11 mouse cellular contexts compared by ENCODE assay signal in genomic region chr11:59346166-59346910, GRCm38 (mm10). TPM values are rescaled to one million over a fixed set of nuclear protein-coding genes. Genes with fewer than 3 reads are reported as not detected.
DNase-seq lines count a peak whose midpoint lies in the region; ATAC-seq and TF ChIP-seq lines count a peak whose summit lies in the region.
"Had no signal": no experiment of that assay in that cellular context is flagged by ENCODE, and none has a peak within 500 bp of the region (broad histone marks: within the 10 kb centered on the region; RNA-seq: fewer than 3 reads in every experiment).

No protein-coding gene starts in this region.

- intact Hi-C loops in heart, postnatal 10 days (cut with DNase I): no loop called here

- peak; percentile 7 for DNase-seq in kidney, adult 11 months
- DNase-seq in kidney, postnatal 14 days: no peak
- DNase-seq in fibroblast of lung, adult 2 months (ENCODE audit: low read depth): peak; percentile 73
- DNase-seq in heart, postnatal 10 days: peak; percentile 83 to 85
- DNase-seq in ovary, postnatal 36 days (ENCODE audit: low spot score): peak; percentile 42
- DNase-seq in thymus, adult 2 months: no peak
- no peak for DNase-seq in midbrain, embryonic 10.5 days (ENCODE audit: low spot score)
- DNase-seq: kidney, postnatal 4 days had no signal

- TF ChIP-seq CTCF in thymus, adult 2 months (IDR thresholded peaks at IDR 0.05; ENCODE audit: borderline replicate concordance, control insufficient read depth, extremely low read depth, insufficient read depth, low read length, poor library complexity): no peak

- H3K27ac ChIP-seq in thymus, adult 2 months (ENCODE audit: control insufficient read depth, insufficient read depth, low read length): no peak overlapping the region
- H3K27ac ChIP-seq in midbrain, embryonic 10.5 days (replicated peaks): no peak overlapping the region
- H3K27ac ChIP-seq: macrophage had no signal

- no peaks in the 10 kb centered on the region for H3K36me3 ChIP-seq in thymus, adult 2 months (ENCODE audit: control insufficient read depth, insufficient read depth, low read length)
- no peaks in the 10 kb centered on the region for H3K36me3 ChIP-seq in midbrain, embryonic 10.5 days

- ATAC-seq in activated CD4-positive, CD25-positive, alpha-beta regulatory T cell, adult 4 months: no peak

- H3K9me3 ChIP-seq in midbrain, embryonic 10.5 days (replicated peaks): 0 out of 2 replicates have a peak, but pooled peaks cover 5% of the 10 kb centered on the region

- WGBS in thymus, adult 2 months: 83% methylated on average over 11 of the region's 11 CpGs
- WGBS in midbrain, embryonic 10.5 days: 88% methylated on average over 11 of the region's 11 CpGs

- no peak overlapping the region for H3K4me3 ChIP-seq in thymus, adult 2 months (ENCODE audit: control insufficient read depth, insufficient read depth, low read length)
- no peak overlapping the region for H3K4me3 ChIP-seq in midbrain, embryonic 10.5 days
- H3K4me3 ChIP-seq: erythroblast, embryonic 14.5 days had no signal

- H3K27me3 ChIP-seq in thymus, adult 2 months (ENCODE audit: control insufficient read depth, insufficient read depth, low read length): no peaks in the 10 kb centered on the region
- H3K27me3 ChIP-seq in midbrain, embryonic 10.5 days (ENCODE audit: low read depth, poor library complexity, severe bottlenecking): no peaks in the 10 kb centered on the region

- TF ChIP-seq POLR2A in thymus, adult 2 months (IDR thresholded peaks at IDR 0.05; ENCODE audit: control insufficient read depth, extremely low read depth, insufficient read depth, low read length, poor library complexity): no peak

- H3K4me1 ChIP-seq in thymus, adult 2 months (replicated peaks; ENCODE audit: control insufficient read depth, insufficient read depth, low read length): no peaks in the 10 kb centered on the region
- peaks cover 9% of the 10 kb centered on the region for H3K4me1 ChIP-seq in midbrain, embryonic 10.5 days

RNA-seq across cellular contexts. Expression of gene Prss38, which starts 29.1 kb away (rescaled TPM):
- not detected for total RNA-seq in heart, postnatal 10 days (2021)
- not detected in 2 replicates for polyA plus RNA-seq in thymus, adult 2 months (2012; rRNA removed)
- polyA plus RNA-seq in midbrain, embryonic 10.5 days (2016; fragmentation: Nextera tagmentation; extraction: Ambion mirVana): not detected in 2 replicates
- not detected for polyA plus RNA-seq in activated CD4-positive, CD25-positive, alpha-beta regulatory T cell, adult 4 months (2017; shearing (Covaris generic))
- polyA plus RNA-seq: erythroblast, embryonic 14.5 days had no signal

RNA-seq across cellular contexts. Expression of gene Wnt9a, which starts 39.6 kb away (rescaled TPM):
- 1 to 10 TPM; 6.1 to 7.5 TPM for total RNA-seq in heart, postnatal 10 days (2021)
- 1.3 and 2.2 TPM in 2 replicates for polyA plus RNA-seq in thymus, adult 2 months (2012; rRNA removed)
- 7.8 and 9.7 TPM in 2 replicates for polyA plus RNA-seq in midbrain, embryonic 10.5 days (2016; fragmentation: Nextera tagmentation; extraction: Ambion mirVana)
- not detected for polyA plus RNA-seq in activated CD4-positive, CD25-positive, alpha-beta regulatory T cell, adult 4 months (2017; shearing (Covaris generic))
- polyA plus RNA-seq: erythroblast, embryonic 14.5 days had no signal

RNA-seq across cellular contexts. Expression of gene Wnt3a, which starts 55.8 kb away (rescaled TPM):
- total RNA-seq in heart, postnatal 10 days (2021): not detected
- polyA plus RNA-seq in thymus, adult 2 months (2012; rRNA removed): 0.28 TPM in 1 of 2 replicates, not detected in the other
- 5.3 and 8.7 TPM in 2 replicates for polyA plus RNA-seq in midbrain, embryonic 10.5 days (2016; fragmentation: Nextera tagmentation; extraction: Ambion mirVana)
- under 1 TPM in 1 of 2 experiments, not detected in 1; 0.20 TPM for polyA plus RNA-seq in activated CD4-positive, CD25-positive, alpha-beta regulatory T cell, adult 4 months (2017; shearing (Covaris generic))
- polyA plus RNA-seq: macrophage had no signal

Comparison
In these comparisons a context has a peak if more than half of its experiments do, and no peak if none do; other contexts are left out.
1. DNase-seq: peak in kidney, adult 11 months (single experiment), fibroblast of lung, adult 2 months (single experiment), heart, postnatal 10 days (2 of 2) and ovary, postnatal 36 days (single experiment); none in kidney, postnatal 14 days (single experiment), thymus, adult 2 months (single experiment) and midbrain, embryonic 10.5 days (single experiment).